Mouse (Mus musculus): ENCODE measurements around the gene Ell3.
"Not testable (repeated sequence)": the region's sequence is repeated elsewhere in the genome, so short reads cannot be mapped to it uniquely, and the experiment has no call there.

- TF ChIP-seq POLR2A (IDR thresholded peaks at IDR 0.05; ENCODE audit: low read depth, low read length); CTCF (IDR thresholded peaks at IDR 0.05; ENCODE audit: borderline replicate concordance, insufficient read depth, low read length): not testable (repeated sequence)
Measured at GRCm38 (mm10) chr2:121472783-121473182, 28.7 kb upstream of the Ell3 start.
